Mouse (Mus musculus) liver, embryonic 14 days (tissue): ENCODE results near the gene Smarcal1. TPM values are rescaled to one million over a fixed set of nuclear protein-coding genes. Genes with fewer than 3 reads are reported as not detected.

ENCODE experiments used
- polyA plus RNA-seq: library from polyadenylated mRNA; depleted of rRNA; stranded (reverse); fragments of >200 nt; gene quantifications from 2 replicates; pipeline ENCODE4 v1.2.3, GENCODE M21; 2012; rRNA removed

Gene Smarcal1
- 9.5 and 11.1 TPM in 2 replicates for polyA plus RNA-seq

DNA sequence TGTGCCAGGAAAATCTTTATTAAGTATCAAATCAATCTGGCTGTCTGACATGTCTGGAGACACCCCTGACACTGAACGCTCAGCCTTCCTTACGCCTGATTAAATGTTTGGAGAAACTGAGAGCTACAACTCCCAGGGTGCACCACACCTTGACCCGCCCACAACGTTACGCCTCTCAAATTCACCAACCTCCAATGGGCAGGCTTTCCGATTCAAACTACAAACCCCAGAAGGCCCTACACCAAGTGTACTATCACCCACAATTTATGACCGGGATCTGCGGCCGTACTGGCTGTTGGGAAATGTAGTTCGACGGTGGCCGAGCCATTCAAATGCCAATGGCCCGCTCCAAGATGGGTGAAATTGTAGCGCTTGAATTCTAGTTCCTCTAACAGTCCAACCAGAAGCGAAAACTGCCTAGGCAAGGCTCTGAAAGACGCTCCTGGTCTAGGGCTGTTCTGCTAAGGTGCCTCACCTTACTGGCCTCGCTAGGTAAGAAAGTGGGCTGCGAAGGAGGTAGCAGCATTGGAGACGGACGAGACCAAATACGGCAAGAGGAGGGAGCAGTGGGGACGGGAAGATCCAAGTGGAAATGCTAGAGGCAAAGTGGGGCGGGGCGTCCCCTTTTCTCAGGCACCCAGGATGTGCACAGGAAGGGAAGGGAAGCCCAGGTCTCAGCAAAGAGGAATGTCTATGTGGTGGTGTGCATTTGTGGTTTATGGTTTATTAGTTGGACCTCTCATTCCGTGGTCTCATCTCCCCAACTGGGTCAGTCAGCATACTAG, at the start of gene Smarcal1:
Gene Smarcal1 (plus strand): TSS at position 305 of the 785 bp plus-strand sequence.

DNA sequence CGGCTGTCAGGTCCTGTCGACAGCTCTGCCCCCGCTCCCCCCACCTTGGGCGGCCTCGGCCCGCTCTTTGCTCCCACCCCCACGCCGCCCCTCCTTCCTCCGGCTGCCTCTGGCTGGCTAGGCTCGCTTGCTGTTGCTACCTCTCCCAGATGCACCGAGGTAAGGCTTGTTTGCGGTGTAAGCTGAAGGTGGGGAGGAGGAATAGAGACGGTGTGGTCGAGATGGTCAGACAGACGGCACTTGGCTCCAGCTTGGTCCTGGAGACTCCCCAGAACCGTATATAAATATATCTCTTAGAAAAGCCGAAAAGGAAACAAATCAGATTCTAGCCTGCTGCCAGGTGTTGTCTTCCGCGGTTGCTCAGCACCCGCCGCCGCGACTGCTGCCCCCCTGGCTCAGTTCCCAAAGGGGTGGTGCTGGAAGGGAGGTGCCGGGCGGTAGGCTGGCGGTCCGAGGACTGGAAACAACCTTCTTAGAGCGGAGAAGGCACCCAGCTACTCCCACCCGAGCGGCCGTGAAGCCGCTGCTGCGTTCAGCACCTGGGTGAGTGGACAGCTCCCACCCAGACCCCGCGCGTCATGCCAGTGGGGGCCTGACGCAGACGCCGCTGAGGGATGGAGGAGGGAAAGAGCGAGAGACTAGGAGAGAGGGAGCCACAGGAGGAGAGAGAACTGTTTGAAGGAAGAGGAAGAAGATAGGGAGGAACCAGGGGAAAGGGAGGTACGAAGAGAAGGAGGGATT, 46.3 kb upstream of the Smarcal1 start, which contains the start of gene March4:
Gene March4 (minus strand): TSS at position 320 of the 741 bp plus-strand sequence.

Other genes starting within 250 kb of the Smarcal1 start
- gene March4, start 46.3 kb upstream of the Smarcal1 start, polyA plus RNA-seq: not detected in 2 replicates
- not detected in 2 replicates for gene Ankar, start 117.3 kb downstream of the Smarcal1 start, polyA plus RNA-seq
- 970 and 1,011 TPM in 2 replicates for gene Rpl37a, start 128.0 kb downstream of the Smarcal1 start, polyA plus RNA-seq
- gene Igfbp2, start 241.3 kb downstream of the Smarcal1 start, polyA plus RNA-seq: 1.8 and 3.1 TPM in 2 replicates